Mouse (Mus musculus): ENCODE measurements at regions not wholly inside any gene's neighbourhood (a gene's known extent, or its start where the extent isn't known, plus 50 kb on each side); places are given as distances from the start of the nearest gene placed in this dataset.

- Histone ChIP-seq H3K4me2 (ENCODE audit: low read length) (no peak overlapping the region), H3K27me3 (ENCODE audit: insufficient read depth, low read length) (no peaks in the 10 kb centered on the region), H3K27ac (no peak overlapping the region), H3K9ac (ENCODE audit: low read depth, low read length) (no peak overlapping the region), H3K4me3 (replicated peaks; ENCODE audit: low read depth, low read length) (no peak overlapping the region), H3K36me3 (ENCODE audit: insufficient read depth, low read length) (no peaks in the 10 kb centered on the region), H3K4me1 (replicated peaks; ENCODE audit: insufficient read depth, low read length) (no peaks in the 10 kb centered on the region), H3K9me3 (replicated peaks; ENCODE audit: low read length) (no peaks in the 10 kb centered on the region)
- DNase-seq (ENCODE audit: low spot score) = no peak
- TF ChIP-seq CTCF (IDR thresholded peaks at IDR 0.05; ENCODE audit: low read depth) = no peak
- no peak for ATAC-seq (replicated peaks; ENCODE audit: low FRiP score, low read depth)
- 91% methylated on average over 5 of the region's 5 CpGs for WGBS
Measured at GRCm38 (mm10) chr8:89341686-89342085, 297.7 kb upstream of the Sall1 start.

- no peak overlapping the region for H3K27ac ChIP-seq
- DNase-seq (ENCODE audit: low spot score) (no peak), ATAC-seq (replicated peaks; ENCODE audit: low FRiP score, low read depth) (no peak)
- H3K9me3 ChIP-seq (replicated peaks; ENCODE audit: low read length) = no peaks in the 10 kb centered on the region
- H3K27me3 ChIP-seq (ENCODE audit: insufficient read depth, low read length) = no peaks in the 10 kb centered on the region
- no peaks in the 10 kb centered on the region for H3K4me1 ChIP-seq (replicated peaks; ENCODE audit: insufficient read depth, low read length)
- H3K4me2 ChIP-seq (ENCODE audit: low read length) = no peak overlapping the region
- 74% methylated on average over 2 of the region's 2 CpGs for WGBS
- no peaks in the 10 kb centered on the region for H3K36me3 ChIP-seq (ENCODE audit: insufficient read depth, low read length)
- TF ChIP-seq CTCF (IDR thresholded peaks at IDR 0.05; ENCODE audit: low read depth) = no peak
- H3K4me3 ChIP-seq (replicated peaks; ENCODE audit: low read depth, low read length) = no peak overlapping the region
- no peak overlapping the region for H3K9ac ChIP-seq (ENCODE audit: low read depth, low read length)
Measured at GRCm38 (mm10) chr8:89335416-89335815, 291.5 kb upstream of the Sall1 start.

GRCm38 (mm10) chr8:89325751-89326351, 281.9 kb upstream of the Sall1 start:
- DNase-seq (ENCODE audit: low spot score) = no peak
- no peaks in the 10 kb centered on the region for H3K4me1 ChIP-seq (replicated peaks; ENCODE audit: insufficient read depth, low read length)
- no peak overlapping the region for H3K4me3 ChIP-seq (replicated peaks; ENCODE audit: low read depth, low read length)
- WGBS = 92% methylated on average over 2 of the region's 2 CpGs
- H3K9me3 ChIP-seq (replicated peaks; ENCODE audit: low read length) = no peaks in the 10 kb centered on the region
- H3K4me2 ChIP-seq (ENCODE audit: low read length) = no peak overlapping the region
- no peak for ATAC-seq (replicated peaks; ENCODE audit: low FRiP score, low read depth)
- H3K36me3 ChIP-seq (ENCODE audit: insufficient read depth, low read length) = no peaks in the 10 kb centered on the region
- H3K27ac ChIP-seq = no peak overlapping the region
- no peaks in the 10 kb centered on the region for H3K27me3 ChIP-seq (ENCODE audit: insufficient read depth, low read length)
- TF ChIP-seq CTCF (IDR thresholded peaks at IDR 0.05; ENCODE audit: low read depth) = no peak
- no peak overlapping the region for H3K9ac ChIP-seq (ENCODE audit: low read depth, low read length)

GRCm38 (mm10) chr8:89325248-89325645, 281.3 kb upstream of the Sall1 start:
- WGBS = 86% methylated on average over 5 of the region's 5 CpGs
- Histone ChIP-seq H3K27me3 (ENCODE audit: insufficient read depth, low read length) (no peaks in the 10 kb centered on the region), H3K4me2 (ENCODE audit: low read length) (no peak overlapping the region), H3K36me3 (ENCODE audit: insufficient read depth, low read length) (no peaks in the 10 kb centered on the region), H3K4me1 (replicated peaks; ENCODE audit: insufficient read depth, low read length) (no peaks in the 10 kb centered on the region), H3K4me3 (replicated peaks; ENCODE audit: low read depth, low read length) (no peak overlapping the region), H3K9me3 (replicated peaks; ENCODE audit: low read length) (no peaks in the 10 kb centered on the region), H3K9ac (ENCODE audit: low read depth, low read length) (no peak overlapping the region), H3K27ac (no peak overlapping the region)
- no peak for DNase-seq (ENCODE audit: low spot score)
- no peak for ATAC-seq (replicated peaks; ENCODE audit: low FRiP score, low read depth)
- no peak for TF ChIP-seq CTCF (IDR thresholded peaks at IDR 0.05; ENCODE audit: low read depth)

- Histone ChIP-seq H3K4me1 (replicated peaks; ENCODE audit: insufficient read depth, low read length) (no peaks in the 10 kb centered on the region), H3K27me3 (ENCODE audit: insufficient read depth, low read length) (no peaks in the 10 kb centered on the region), H3K36me3 (ENCODE audit: insufficient read depth, low read length) (no peaks in the 10 kb centered on the region), H3K4me2 (ENCODE audit: low read length) (no peak overlapping the region), H3K27ac (no peak overlapping the region), H3K9me3 (replicated peaks; ENCODE audit: low read length) (no peaks in the 10 kb centered on the region), H3K4me3 (replicated peaks; ENCODE audit: low read depth, low read length) (no peak overlapping the region), H3K9ac (ENCODE audit: low read depth, low read length) (no peak overlapping the region)
- DNase-seq (ENCODE audit: low spot score) = no peak
- ATAC-seq (replicated peaks; ENCODE audit: low FRiP score, low read depth) = no peak
- TF ChIP-seq CTCF (IDR thresholded peaks at IDR 0.05; ENCODE audit: low read depth) = no peak
- WGBS = 67% methylated on average over 12 of the region's 12 CpGs
Measured at GRCm38 (mm10) chr8:89324462-89325247, 280.7 kb upstream of the Sall1 start.

GRCm38 (mm10) chr8:89317514-89318289, 273.7 kb upstream of the Sall1 start:
- no peak for TF ChIP-seq CTCF (IDR thresholded peaks at IDR 0.05; ENCODE audit: low read depth)
- Histone ChIP-seq H3K4me2 (ENCODE audit: low read length) (peak overlapping the region; percentile 47), H3K27me3 (ENCODE audit: insufficient read depth, low read length) (no peaks in the 10 kb centered on the region), H3K4me3 (replicated peaks; ENCODE audit: low read depth, low read length) (no peak overlapping the region), H3K9me3 (replicated peaks; ENCODE audit: low read length) (no peaks in the 10 kb centered on the region), H3K27ac (peak overlapping the region; percentile 88), H3K4me1 (replicated peaks; ENCODE audit: insufficient read depth, low read length) (peaks cover 14% of the 10 kb centered on the region; the same call in 1 of the 2 replicates), H3K9ac (ENCODE audit: low read depth, low read length) (peak overlapping the region; percentile 35; the same call in 1 of the 2 replicates), H3K36me3 (ENCODE audit: insufficient read depth, low read length) (no peaks in the 10 kb centered on the region)
- ATAC-seq (replicated peaks; ENCODE audit: low FRiP score, low read depth) = peak; percentile 88
- WGBS = 20% methylated on average over 18 of the region's 18 CpGs
- peak; percentile 64 for DNase-seq (ENCODE audit: low spot score)

Data from kidney, postnatal 0 days (tissue).